Mouse (Mus musculus) heart, postnatal 0 days (tissue): ENCODE measurements around the gene Tctex1d2. TPM values are rescaled to one million over a fixed set of nuclear protein-coding genes. Genes with fewer than 3 reads are reported as not detected.
A peak's percentile ranks its signal among the peaks of the same experiment; 100 is the strongest.

Source experiments
- ATAC-seq: fragments of 200-750 bp; cut with Nextera tagmentation; 2 replicates; pipeline ENCODE4 v1.8.0; 2017; ENCODE audit warnings: low read depth, moderate number of reproducible peaks, moderate library complexity; ENCODE audit not compliant: insufficient read depth
- DNase-seq: peaks from one replicate; pipeline ENCODE4 v3.0.0-alpha.2; 2016; ENCODE audit warnings: low spot score
- H3K27ac ChIP-seq: fragments of 300-500 bp; sonication (generic); 2 replicates; pipeline ENCODE4 v1.5.1; 2014; ENCODE audit warnings: low read depth, mild to moderate bottlenecking
- H3K27me3 ChIP-seq: fragments of 300-500 bp; sonication (generic); 2 replicates; pipeline ENCODE4 v1.6.1; 2014; ENCODE audit warnings: low read length, mixed read lengths; ENCODE audit not compliant: control insufficient read depth, insufficient read depth
- H3K36me3 ChIP-seq: fragments of 300-500 bp; sonication (generic); replicated peaks from 2 replicates; pipeline ENCODE4 v1.6.1; 2014; ENCODE audit warnings: low read length, mixed read lengths; ENCODE audit not compliant: control insufficient read depth, insufficient read depth
- H3K4me1 ChIP-seq: fragments of 300-500 bp; sonication (generic); 2 replicates; pipeline ENCODE4 v1.6.1; 2014; ENCODE audit warnings: antibody characterized with exemption; ENCODE audit not compliant: control insufficient read depth, insufficient read depth
- H3K4me2 ChIP-seq: fragments of 300-500 bp; sonication (generic); 2 replicates; pipeline ENCODE4 v1.6.1; 2014; ENCODE audit warnings: low read depth, mild to moderate bottlenecking, low read length, moderate library complexity
- H3K4me3 ChIP-seq: fragments of 300-500 bp; sonication (generic); 2 replicates; pipeline ENCODE4 v1.5.1; 2014; ENCODE audit warnings: low read depth, low read length
- H3K9ac ChIP-seq: fragments of 300-500 bp; sonication (generic); replicated peaks from 2 replicates; pipeline ENCODE4 v1.6.1; 2014; ENCODE audit warnings: low read depth, low read length, mixed read lengths
- H3K9me3 ChIP-seq: fragments of 300-500 bp; sonication (generic); replicated peaks from 2 replicates; pipeline ENCODE4 v1.6.1; 2016; ENCODE audit warnings: low read length; ENCODE audit not compliant: control insufficient read depth
- CTCF ChIP-seq: IDR thresholded peaks from 2 replicates; pipeline ENCODE4 v1.5.1; 2016; ENCODE audit warnings: antibody characterized with exemption, control low read depth, low read depth
- EP300 ChIP-seq: IDR thresholded peaks from 2 replicates; pipeline ENCODE4 v1.6.1; 2016; ENCODE audit warnings: antibody characterized with exemption, low read depth
- WGBS: fragments of 180-500 bp; shearing (Covaris S2); extraction: QIAGEN DNeasy Blood & Tissue Kit; methylation state at CpG from one replicate; pipeline ENCODE4 v1.1.7; 2014; 5-methylcytosine and 5-hydroxymethylcytosine counted together
- polyA plus RNA-seq: library from polyadenylated mRNA; unstranded; fragments of >200 nt; fragmentation: Nextera tagmentation; extraction: Ambion mirVana; gene quantifications from 2 replicates; pipeline ENCODE4 v1.2.1, GENCODE M21; 2015
- total RNA-seq: library from RNA; depleted of rRNA; stranded (reverse); fragments of >200 nt; gene quantifications from 2 replicates; pipeline ENCODE4 v1.2.3, GENCODE M21; 2014; ENCODE audit warnings: low replicate concordance; rRNA removed

Gene Tctex1d2
- total and polyA plus RNA-seq, 2 experiments from 2014 or later: 18.1 to 30.3 TPM

DNA sequence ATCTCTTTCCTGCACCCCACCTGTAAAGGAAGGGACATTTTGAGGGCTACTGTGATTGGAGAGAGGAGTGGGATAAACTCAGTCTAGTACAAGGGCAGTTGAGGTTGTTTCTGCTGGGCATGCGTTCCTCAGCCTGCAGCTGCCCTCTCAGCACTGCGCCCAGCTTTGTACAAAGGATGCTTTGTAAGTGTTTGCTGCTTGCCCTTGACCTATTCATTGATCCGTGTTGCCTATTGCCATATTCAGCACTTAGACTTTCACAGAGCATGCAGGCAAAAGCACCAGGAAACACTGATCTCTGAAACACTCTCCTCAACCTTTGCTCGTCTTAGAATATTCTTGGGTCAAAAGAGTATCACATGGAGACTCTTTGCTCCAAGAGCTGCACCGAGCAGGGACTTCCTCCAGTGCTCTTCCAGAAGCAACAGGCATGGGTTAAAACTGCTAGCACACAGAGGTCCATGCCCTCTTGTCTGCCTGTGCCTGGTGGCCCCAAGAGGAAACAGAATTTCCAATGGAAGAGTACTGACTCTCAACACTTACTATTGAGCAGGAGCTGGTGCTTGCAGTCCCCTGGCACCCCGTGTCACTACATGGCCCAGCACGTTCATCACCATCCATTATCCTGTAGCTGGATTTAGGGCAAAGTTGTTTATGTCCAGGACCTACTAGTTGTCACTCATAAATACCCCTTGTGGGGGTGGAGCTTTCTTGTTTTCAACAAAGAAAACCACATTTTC is 52.9 kb downstream of the Tctex1d2 start:
- Histone ChIP-seq H3K4me2 (no peak overlapping the region), H3K9me3 (no peaks in the 10 kb centered on the region), H3K36me3 (peaks cover 52% of the 10 kb centered on the region), H3K27ac (no peak overlapping the region), H3K4me3 (no peak overlapping the region), H3K4me1 (peaks cover 3% of the 10 kb centered on the region), H3K9ac (no peak overlapping the region), H3K27me3 (no peaks in the 10 kb centered on the region)
- TF ChIP-seq CTCF (no peak), EP300 (no peak)
- 87% methylated on average over 7 of the region's 7 CpGs for WGBS
- no peak for DNase-seq
- ATAC-seq: no peak

- peaks cover 12% of the 10 kb centered on the region for H3K36me3 ChIP-seq
- DNase-seq (no peak), ATAC-seq (peak; percentile 60; the same call in 1 of the 2 replicates)
- no peak overlapping the region for H3K4me3 ChIP-seq
- no peaks in the 10 kb centered on the region for H3K9me3 ChIP-seq
- no peak overlapping the region for H3K27ac ChIP-seq
- 24% methylated on average over 6 of the region's 6 CpGs for WGBS
- no peaks in the 10 kb centered on the region for H3K27me3 ChIP-seq
- no peak overlapping the region for H3K4me2 ChIP-seq
- H3K4me1 ChIP-seq: peaks cover 9% of the 10 kb centered on the region
- no peak for TF ChIP-seq EP300
- TF ChIP-seq CTCF: no peak
- H3K9ac ChIP-seq: no peak overlapping the region
Measured at GRCm38 (mm10) chr16:32477315-32477714, 57.8 kb downstream of the Tctex1d2 start.

Other genes starting within 250 kb of the Tctex1d2 start
- not detected in 2 replicates for gene Bex6, start 239.9 kb upstream of the Tctex1d2 start, total RNA-seq
- gene Bex6, start 239.9 kb upstream of the Tctex1d2 start, polyA plus RNA-seq: not detected in 2 replicates
- gene Fbxo45, start 172.5 kb upstream of the Tctex1d2 start, total RNA-seq: 9.8 and 13.7 TPM in 2 replicates
- 5.1 and 5.8 TPM in 2 replicates for gene Fbxo45, start 172.5 kb upstream of the Tctex1d2 start, polyA plus RNA-seq
- gene Wdr53, start 172.5 kb upstream of the Tctex1d2 start, total RNA-seq: 3.6 and 5.8 TPM in 2 replicates
- gene Wdr53, start 172.5 kb upstream of the Tctex1d2 start, polyA plus RNA-seq: 10.3 and 11.7 TPM in 2 replicates
- 0.15 and 0.31 TPM in 2 replicates for gene Smco1, start 148.2 kb upstream of the Tctex1d2 start, total RNA-seq
- gene Smco1, start 148.2 kb upstream of the Tctex1d2 start, polyA plus RNA-seq: 2.8 and 3.1 TPM in 2 replicates
- 19.1 and 30.1 TPM in 2 replicates for gene Rnf168, start 142.2 kb upstream of the Tctex1d2 start, total RNA-seq
- 14.1 and 14.8 TPM in 2 replicates for gene Rnf168, start 142.2 kb upstream of the Tctex1d2 start, polyA plus RNA-seq
- 7.3 and 11.4 TPM in 2 replicates for gene Ubxn7, start 87.4 kb upstream of the Tctex1d2 start, total RNA-seq
- 11.5 and 12.0 TPM in 2 replicates for gene Ubxn7, start 87.4 kb upstream of the Tctex1d2 start, polyA plus RNA-seq
- gene Tm4sf19, start 19.2 kb upstream of the Tctex1d2 start, total RNA-seq: not detected in 2 replicates
- not detected in 2 replicates for gene Tm4sf19, start 19.2 kb upstream of the Tctex1d2 start, polyA plus RNA-seq
- gene Pcyt1a, start 11.2 kb downstream of the Tctex1d2 start, total RNA-seq: 50.3 and 54.2 TPM in 2 replicates
- gene Pcyt1a, start 11.2 kb downstream of the Tctex1d2 start, polyA plus RNA-seq: 45.3 and 45.4 TPM in 2 replicates
- 1.7 and 2.6 TPM in 2 replicates for gene Slc51a, start 68.2 kb downstream of the Tctex1d2 start, total RNA-seq
- gene Slc51a, start 68.2 kb downstream of the Tctex1d2 start, polyA plus RNA-seq: 1.9 and 3.2 TPM in 2 replicates
- gene Zdhhc19, start 76.6 kb downstream of the Tctex1d2 start, total RNA-seq: not detected in 2 replicates
- gene Zdhhc19, start 76.6 kb downstream of the Tctex1d2 start, polyA plus RNA-seq: not detected in 2 replicates
- gene Tfrc, start 189.2 kb downstream of the Tctex1d2 start, total RNA-seq: 35.3 and 71.7 TPM in 2 replicates
- 46.5 and 57.1 TPM in 2 replicates for gene Tfrc, start 189.2 kb downstream of the Tctex1d2 start, polyA plus RNA-seq
- 9.4 and 14.2 TPM in 2 replicates for gene Tnk2, start 224.2 kb downstream of the Tctex1d2 start, total RNA-seq
- 6.0 and 7.0 TPM in 2 replicates for gene Tnk2, start 224.2 kb downstream of the Tctex1d2 start, polyA plus RNA-seq